Mouse (Mus musculus) fibroblast of lung, adult 2 months (primary cell): ENCODE measurements at regions not wholly inside any gene's neighbourhood (a gene's known extent, or its start where the extent isn't known, plus 50 kb on each side); places are given as distances from the start of the nearest gene placed in this dataset.

Source experiments
- DNase-seq: peaks from one replicate; pipeline ENCODE4 v3.0.0-alpha.2; 2011; ENCODE audit warnings: low read depth

- DNase-seq, result no peak
These were observed 51.9 kb upstream of the Pkhd1 start for GRCm38 (mm10) chr1:20669769-20670168.

- no peak for DNase-seq
These were observed 52.6 kb upstream of the Pkhd1 start for GRCm38 (mm10) chr1:20670489-20670888.

DNA sequence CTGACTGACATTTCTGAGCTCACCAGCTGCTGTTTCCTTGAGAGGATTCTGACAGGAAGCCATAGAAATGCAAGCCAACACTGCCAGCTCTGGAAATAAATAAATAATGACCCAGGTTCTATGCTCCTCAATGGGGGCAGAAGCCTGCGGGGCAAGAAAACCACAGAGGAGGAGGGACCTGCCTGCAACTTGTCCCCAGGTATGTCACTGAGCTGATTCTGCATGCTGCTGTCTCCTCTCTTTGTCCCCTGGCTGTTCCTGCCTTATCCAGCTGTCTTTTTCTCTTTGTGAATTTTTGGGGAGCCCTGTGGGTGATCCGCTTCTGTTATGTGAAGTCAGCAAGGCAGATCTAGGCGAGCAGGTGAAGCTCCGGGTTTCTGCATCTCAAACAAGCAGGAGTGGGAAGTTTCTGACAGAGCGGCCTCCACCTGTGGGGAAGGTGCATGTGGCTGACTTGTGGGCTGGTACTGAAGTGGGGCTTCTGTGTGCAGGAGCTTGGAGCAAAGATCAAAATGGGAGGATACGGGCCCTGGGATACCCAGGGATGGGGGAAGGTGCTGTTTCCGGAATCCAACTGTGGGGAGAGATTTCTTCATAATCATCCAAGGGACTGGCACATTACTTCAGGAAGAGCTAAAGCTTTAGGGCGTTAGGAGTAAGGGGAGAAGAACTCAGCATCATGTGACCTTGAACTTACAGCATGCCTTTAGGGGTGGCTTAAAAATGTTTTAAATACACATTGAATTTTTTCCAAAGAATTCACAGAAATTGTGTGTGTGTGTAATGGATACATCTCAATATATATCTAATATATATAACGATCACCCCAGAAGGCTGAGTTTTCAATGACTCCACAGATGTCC lies 53.3 kb upstream of the Pkhd1 start:
- no peak for DNase-seq

DNA sequence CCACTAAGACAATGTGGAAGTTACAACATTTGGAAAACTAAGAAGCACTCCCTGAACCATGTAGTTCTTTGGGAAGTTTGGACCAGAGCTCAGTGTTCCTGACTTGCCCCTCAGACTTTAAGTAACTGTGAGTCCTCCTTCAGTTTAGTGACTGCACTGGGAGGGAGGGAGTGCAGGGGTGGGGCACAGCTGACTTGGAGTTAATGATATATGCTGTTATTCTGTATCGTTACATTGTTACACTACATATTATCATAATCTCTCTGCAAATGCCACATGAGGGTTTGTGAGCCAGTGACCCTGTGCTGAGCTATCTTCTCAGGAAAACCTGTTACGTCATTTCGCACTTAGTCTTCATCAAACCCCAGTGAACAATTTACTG lies 53.9 kb upstream of the Pkhd1 start:
- no peak for DNase-seq

GRCm38 (mm10) chr1:20672246-20672645 lies 54.4 kb upstream of the Pkhd1 start:
- DNase-seq, result no peak

GRCm38 (mm10) chr1:20672951-20673350 lies 55.1 kb upstream of the Pkhd1 start:
- no peak for DNase-seq

DNA sequence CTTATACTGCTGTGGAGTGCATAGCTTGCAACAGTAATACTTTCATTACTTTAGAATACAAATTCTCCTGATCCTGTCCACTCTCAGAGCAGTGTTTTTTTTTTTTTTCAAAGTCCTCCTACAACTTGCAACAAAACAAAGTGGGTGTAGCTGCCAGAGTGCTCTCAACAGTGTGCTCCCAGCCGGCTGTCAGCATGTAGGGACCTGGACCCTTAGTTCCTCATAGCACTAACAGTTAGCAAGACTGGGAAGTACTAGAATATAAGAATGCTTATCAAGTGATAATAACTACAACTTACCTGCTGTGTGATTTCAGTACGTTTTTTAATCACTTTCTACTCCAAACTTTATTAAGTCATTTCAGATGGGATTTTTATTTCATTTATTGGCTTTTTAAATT lies 55.5 kb upstream of the Pkhd1 start:
- DNase-seq, result no peak

GRCm38 (mm10) chr1:20674615-20675014 lies 56.1 kb upstream of the Il17a start:
- DNase-seq, result no peak

DNA sequence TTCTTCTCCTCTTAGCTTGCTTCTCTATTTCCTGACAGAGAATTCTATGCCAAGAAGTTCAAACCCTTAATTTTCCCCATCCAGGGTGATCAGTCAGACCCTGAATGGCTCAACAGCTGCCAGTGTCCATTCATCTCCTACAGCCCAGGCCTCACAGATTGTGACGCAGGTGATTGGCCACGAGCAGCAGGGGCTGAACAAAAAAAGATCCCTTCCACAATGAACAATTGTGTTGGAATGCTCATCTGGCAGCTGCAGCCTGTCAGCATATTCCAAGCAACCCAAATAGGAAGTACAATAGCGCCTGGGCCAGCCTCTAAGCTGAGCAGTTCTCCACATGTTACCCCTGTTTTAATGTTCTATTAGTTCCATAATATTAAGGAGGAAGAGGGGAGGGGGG lies 52.7 kb upstream of the Il17a start:
- peak; percentile 61 for DNase-seq

DNA sequence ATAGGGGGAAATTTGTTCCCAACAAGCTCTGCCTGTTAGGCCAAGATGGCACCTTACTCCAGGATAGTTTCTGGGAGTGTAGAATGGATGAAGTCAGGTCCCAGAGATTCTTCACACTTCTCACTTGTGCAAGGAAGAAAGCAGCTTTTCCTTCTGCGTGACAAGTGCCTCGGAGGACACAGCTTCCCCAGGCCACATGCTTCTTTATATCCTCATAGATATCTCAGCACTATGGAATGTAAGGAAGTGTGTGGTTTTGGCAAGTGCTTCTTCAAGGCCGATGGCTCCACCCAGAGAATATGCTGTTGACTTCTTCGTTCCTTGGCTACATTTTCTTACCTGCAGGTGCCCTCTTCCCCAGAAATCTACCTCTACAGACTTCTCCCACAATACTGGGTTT lies 51.9 kb upstream of the Il17a start:
- no peak for DNase-seq

DNA sequence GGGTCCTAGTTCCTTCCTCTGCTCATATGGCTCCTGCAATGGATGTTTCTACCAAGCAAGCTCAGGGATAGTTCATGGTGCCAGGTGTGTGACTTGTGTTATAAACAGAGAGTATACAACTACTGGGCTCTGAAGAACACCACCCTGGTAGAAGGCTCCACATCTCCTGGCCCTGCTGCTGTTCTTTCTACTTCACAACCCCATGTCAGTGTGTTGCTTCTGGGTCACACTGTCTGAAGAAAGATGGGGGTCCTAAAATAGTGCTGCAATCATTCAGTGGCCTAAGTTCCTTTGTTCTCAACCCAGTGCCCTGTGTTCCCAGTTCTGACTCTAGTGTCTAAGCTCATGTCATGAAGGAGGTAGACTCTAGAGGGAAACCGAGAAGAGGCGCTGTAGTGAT lies 51.4 kb upstream of the Il17a start:
- no peak for DNase-seq

DNA sequence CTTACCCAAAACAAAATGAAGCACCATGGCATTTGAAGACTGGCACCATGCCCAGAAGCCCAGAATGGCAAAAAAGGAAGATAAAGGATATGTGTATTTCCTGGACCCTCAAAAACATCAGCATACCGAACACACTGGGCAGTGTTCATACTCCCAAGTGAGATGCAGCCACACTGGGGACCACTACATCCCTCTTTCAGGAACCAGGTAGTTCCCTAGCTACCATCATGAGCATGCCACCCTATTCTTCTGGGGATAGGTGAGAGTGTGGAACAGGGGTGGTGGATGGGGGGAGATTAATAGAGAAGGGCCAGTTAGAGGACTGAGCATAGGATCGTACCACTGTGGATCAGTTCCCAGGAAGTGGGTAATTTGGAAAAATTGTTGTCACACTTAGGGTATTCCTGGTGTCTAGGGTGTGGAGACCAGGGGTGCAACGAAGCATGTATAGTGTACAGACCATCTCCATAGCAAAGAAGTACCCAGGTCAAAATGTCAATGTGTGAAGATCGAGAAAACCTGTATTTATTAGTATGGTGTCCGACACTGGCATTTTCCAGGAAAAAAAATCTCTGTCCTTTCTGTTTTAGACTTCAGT lies 50.9 kb upstream of the Il17a start:
- DNase-seq, result no peak

DNA sequence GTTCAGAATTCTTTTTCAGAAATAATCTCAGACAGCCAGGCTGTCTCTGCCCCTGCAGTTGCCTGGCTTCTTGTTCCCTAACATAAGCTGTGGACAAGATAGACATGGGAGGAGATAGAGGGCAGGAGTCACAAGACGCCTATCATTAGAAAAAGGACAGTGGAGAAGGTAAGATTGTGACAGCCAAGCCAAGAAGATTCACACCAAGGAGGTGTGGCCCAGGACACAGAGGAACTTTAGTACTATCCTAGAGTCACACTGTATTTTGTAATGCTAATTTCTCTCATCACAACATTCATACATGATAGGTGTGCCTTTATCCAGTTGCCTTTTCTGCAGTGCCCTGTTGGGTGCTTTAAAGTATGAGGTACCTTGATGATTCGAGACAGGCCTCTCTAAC lies 50.2 kb upstream of the Il17a start:
- no peak for DNase-seq
